Mouse (Mus musculus) gonadal fat pad, adult 2 months (tissue): ENCODE data around the gene Btnl4. TPM values are rescaled to one million over a fixed set of nuclear protein-coding genes. Genes with fewer than 3 reads are reported as not detected.

ENCODE experiments used
- DNase-seq: peaks from one replicate; pipeline ENCODE4 v3.0.0-alpha.2; 2012; ENCODE audit warnings: low read depth
- polyA plus RNA-seq: library from polyadenylated mRNA; depleted of rRNA; stranded (reverse); fragments of >200 nt; gene quantifications from 2 replicates; pipeline ENCODE4 v1.2.3, GENCODE M21; 2012; rRNA removed

Btnl4 gene
- polyA plus RNA-seq, 1 experiment = not detected

DNA sequence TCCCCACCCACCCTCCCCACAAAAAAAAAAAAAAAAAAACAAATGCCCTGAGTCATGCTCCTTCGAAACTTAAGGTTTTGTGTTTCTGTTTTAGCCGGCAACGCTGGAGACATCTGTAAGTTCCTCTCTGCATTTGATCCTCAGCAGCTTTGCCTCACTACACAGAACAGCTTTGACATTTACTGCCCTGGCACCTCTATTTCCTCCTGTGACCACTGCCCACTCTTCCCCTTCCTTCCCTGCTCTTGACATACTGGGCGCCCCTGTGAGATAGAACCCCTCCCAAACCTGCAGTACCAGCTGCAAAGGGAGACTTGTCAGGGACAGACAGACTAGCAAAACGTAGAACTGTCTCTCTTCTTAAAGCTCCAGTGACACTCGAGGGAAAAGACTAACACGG, 39.5 kb downstream of the Btnl4 start:
- DNase-seq = no peak

GRCm38 (mm10) chr17:34437120-34437519, 40.0 kb downstream of the Btnl4 start:
- no peak for DNase-seq

DNA sequence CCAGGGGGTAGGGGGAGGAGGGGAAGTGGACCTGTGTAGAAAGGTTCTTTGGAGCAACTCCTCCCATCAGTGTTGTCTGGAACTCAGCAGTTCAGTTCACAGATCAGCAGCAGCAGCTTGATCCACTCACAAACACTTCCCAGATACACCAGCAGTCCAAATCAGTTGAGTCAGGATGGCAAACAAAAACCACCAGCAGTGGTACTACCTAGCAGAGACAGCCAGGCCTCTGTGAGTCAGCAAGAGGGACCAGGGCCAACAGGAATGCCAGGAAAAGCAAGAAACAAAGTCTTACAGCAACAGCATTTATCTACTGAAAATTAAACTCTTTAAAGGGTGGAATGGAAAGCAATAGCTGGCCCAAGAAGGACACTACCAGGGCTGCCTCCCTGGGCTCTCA, 49.5 kb downstream of the Btnl4 start:
- DNase-seq = no peak

GRCm38 (mm10) chr17:34420014-34420413, 57.1 kb downstream of the Btnl4 start:
- DNase-seq = no peak

Other genes with a start within 250 kb of the Btnl4 start
- gene H2-Ob, start 238.4 kb downstream of the Btnl4 start, polyA plus RNA-seq = 2.6 and 3.5 TPM in 2 replicates
- 534 and 583 TPM in 2 replicates for gene H2-Ab1, start 219.6 kb downstream of the Btnl4 start, polyA plus RNA-seq
- gene H2-Aa, start 189.5 kb downstream of the Btnl4 start, polyA plus RNA-seq = 306 and 360 TPM in 2 replicates
- 161 and 168 TPM in 2 replicates for gene H2-Eb1, start 171.5 kb downstream of the Btnl4 start, polyA plus RNA-seq
- gene H2-Eb2, start 151.7 kb downstream of the Btnl4 start, polyA plus RNA-seq = 0.05 and 0.06 TPM in 2 replicates
- gene Btnl2, start 122.5 kb downstream of the Btnl4 start, polyA plus RNA-seq = 0.62 and 0.66 TPM in 2 replicates
- gene Btnl1, start 100.2 kb downstream of the Btnl4 start, polyA plus RNA-seq = 0.06 and 0.07 TPM in 2 replicates
- gene BC051142, start 78.5 kb downstream of the Btnl4 start, polyA plus RNA-seq = 3.0 and 3.2 TPM in 2 replicates
- gene Btnl6, start 40.0 kb upstream of the Btnl4 start, polyA plus RNA-seq = not detected in 2 replicates
- 18.2 and 28.9 TPM in 2 replicates for gene Notch4, start 87.0 kb upstream of the Btnl4 start, polyA plus RNA-seq
- 10.0 and 10.1 TPM in 2 replicates for gene Gpsm3, start 112.5 kb upstream of the Btnl4 start, polyA plus RNA-seq
- 51.3 and 59.8 TPM in 2 replicates for gene Pbx2, start 113.9 kb upstream of the Btnl4 start, polyA plus RNA-seq
- 5.3 and 5.5 TPM in 2 replicates for gene Ager, start 120.5 kb upstream of the Btnl4 start, polyA plus RNA-seq
- 99.2 and 108 TPM in 2 replicates for gene Rnf5, start 126.4 kb upstream of the Btnl4 start, polyA plus RNA-seq
- 204 and 232 TPM in 2 replicates for gene Agpat1, start 126.9 kb upstream of the Btnl4 start, polyA plus RNA-seq
- 3.6 and 5.3 TPM in 2 replicates for gene Egfl8, start 138.7 kb upstream of the Btnl4 start, polyA plus RNA-seq
- 49.6 and 62.9 TPM in 2 replicates for gene Ppt2, start 151.2 kb upstream of the Btnl4 start, polyA plus RNA-seq
- gene Prrt1, start 152.2 kb upstream of the Btnl4 start, polyA plus RNA-seq = 15.8 and 28.1 TPM in 2 replicates
- 2.9 and 9.3 TPM in 2 replicates for gene Fkbpl, start 167.4 kb upstream of the Btnl4 start, polyA plus RNA-seq
- 87.4 and 87.8 TPM in 2 replicates for gene Atf6b, start 169.8 kb upstream of the Btnl4 start, polyA plus RNA-seq
- gene Tnxb, start 193.2 kb upstream of the Btnl4 start, polyA plus RNA-seq = 34.9 and 42.7 TPM in 2 replicates